Mouse (Mus musculus) liver, embryonic 14.5 days (tissue): ENCODE results near the gene Cdh22. TPM values are rescaled to one million over a fixed set of nuclear protein-coding genes. Genes with fewer than 3 reads are reported as not detected.

ENCODE experiments used
- ATAC-seq: fragments of 200-750 bp; cut with Nextera tagmentation; 2 replicates; pipeline ENCODE4 v1.8.0; 2017; ENCODE audit warnings: moderate number of reproducible peaks, mild to moderate bottlenecking, moderate library complexity; ENCODE audit not compliant: insufficient read depth
- DNase-seq, 3 experiments: peaks; one replicate each; pipeline ENCODE4 v3.0.0-alpha.2; 2012 to 2013; ENCODE audit warnings: low read depth in 3 of 3, low spot score in 3 of 3
- H3K27ac ChIP-seq: fragments of 300-500 bp; sonication (generic); 2 replicates; pipeline ENCODE4 v1.5.1; 2014; ENCODE audit warnings: moderate library complexity, mild to moderate bottlenecking, control low read depth, inconsistent platforms
- H3K27me3 ChIP-seq: fragments of 300-500 bp; sonication (generic); 2 replicates; pipeline ENCODE4 v1.6.1; 2014; ENCODE audit warnings: mild to moderate bottlenecking, low read length, moderate library complexity; ENCODE audit not compliant: control insufficient read depth, insufficient read depth
- H3K36me3 ChIP-seq: fragments of 300-500 bp; sonication (generic); replicated peaks from 2 replicates; pipeline ENCODE4 v1.6.1; 2014; ENCODE audit warnings: low read depth; ENCODE audit not compliant: control insufficient read depth, insufficient read depth
- H3K4me1 ChIP-seq, 2 experiments: fragments of 200-500 bp in 1 of 2; fragments of 300-500 bp in 1 of 2; sonication (generic) in 1 of 2; replicated peaks; 2 replicates each; pipeline ENCODE4 v1.6.1; 2012 to 2014; ENCODE audit warnings: antibody characterized with exemption in 1 of 2, inconsistent platforms in 1 of 2, low read length in 1 of 2; ENCODE audit not compliant: control insufficient read depth in 2 of 2, insufficient read depth in 2 of 2
- H3K4me2 ChIP-seq: fragments of 300-500 bp; sonication (generic); 2 replicates; pipeline ENCODE4 v1.6.1; 2014; ENCODE audit warnings: low read depth, mild to moderate bottlenecking, control low read depth, moderate library complexity
- H3K4me3 ChIP-seq, 2 experiments: fragments of 200-500 bp in 1 of 2; fragments of 300-500 bp in 1 of 2; sonication (generic) in 1 of 2; 2 replicates each; pipeline ENCODE4 v1.5.1; 2012 to 2014; ENCODE audit warnings: low read depth in 2 of 2, low read length in 2 of 2, mild to moderate bottlenecking in 2 of 2, control low read depth in 1 of 2, inconsistent platforms in 1 of 2, moderate library complexity in 1 of 2; ENCODE audit not compliant: insufficient read depth in 1 of 2
- H3K9ac ChIP-seq: fragments of 300-500 bp; sonication (generic); replicated peaks from 2 replicates; pipeline ENCODE4 v1.6.1; 2014; ENCODE audit warnings: mild to moderate bottlenecking, control low read depth, moderate library complexity
- H3K9me3 ChIP-seq: fragments of 300-500 bp; sonication (generic); 2 replicates; pipeline ENCODE4 v1.6.1; 2016; ENCODE audit warnings: low read length, mixed read lengths; ENCODE audit not compliant: control insufficient read depth
- CTCF ChIP-seq: IDR thresholded peaks from 2 replicates; pipeline ENCODE4 v1.5.1; 2016; ENCODE audit warnings: antibody characterized with exemption, low read depth, control low read depth
- EP300 ChIP-seq: IDR thresholded peaks from 2 replicates; pipeline ENCODE4 v1.6.1; 2016; ENCODE audit warnings: antibody characterized with exemption, low read depth
- WGBS: fragments of 180-500 bp; shearing (Covaris S2); extraction: QIAGEN DNeasy Blood & Tissue Kit; methylation state at CpG from one replicate; pipeline ENCODE4 v1.1.7; 2014; ENCODE audit not compliant: insufficient replicate concordance; 5-methylcytosine and 5-hydroxymethylcytosine counted together
- polyA plus RNA-seq, 2 experiments: library from polyadenylated mRNA; depleted of rRNA in 1 of 2; stranded (reverse) in 1 of 2; unstranded in 1 of 2; fragments of >200 nt; fragmentation: Nextera tagmentation in 1 of 2; extraction: Ambion mirVana in 1 of 2; gene quantifications; 2 replicates each; pipeline versions ENCODE4 v1.2.1 to v1.2.3; 2012 to 2014

The Cdh22 gene
- polyA plus RNA-seq, 2 experiments: 0.02 TPM; not detected in 1

DNA sequence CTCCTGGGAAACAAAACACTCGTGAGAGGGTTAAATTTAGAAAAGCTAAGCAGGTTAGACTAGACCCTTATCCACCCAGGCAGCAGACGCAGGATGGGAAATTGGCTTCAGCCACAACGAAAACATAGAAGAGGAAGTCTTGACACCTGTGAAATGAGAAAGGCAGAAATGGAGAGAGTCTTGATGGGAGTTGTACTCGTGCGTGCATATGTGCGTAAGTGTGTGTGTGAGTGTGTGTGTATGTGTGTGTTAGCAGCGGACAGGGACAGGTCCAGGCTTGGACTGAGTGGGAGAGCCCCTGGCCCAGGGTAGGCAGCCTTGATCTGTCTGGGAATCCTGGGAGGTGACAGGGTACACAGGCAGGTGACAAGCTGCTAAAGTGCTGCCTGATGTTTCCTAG, 36.2 kb upstream of the Cdh22 start:
- TF ChIP-seq EP300 (no peak), CTCF (no peak)
- H3K9ac ChIP-seq: no peak overlapping the region
- no peaks in the 10 kb centered on the region for H3K4me1 ChIP-seq
- no peak overlapping the region for H3K4me3 ChIP-seq
- no peaks in the 10 kb centered on the region for H3K9me3 ChIP-seq
- WGBS: 31% methylated on average over 7 of the region's 7 CpGs
- no peak overlapping the region for H3K4me2 ChIP-seq
- H3K27me3 ChIP-seq: no peaks in the 10 kb centered on the region
- H3K27ac ChIP-seq: no peak overlapping the region
- no peaks in the 10 kb centered on the region for H3K36me3 ChIP-seq
- DNase-seq (no peak), ATAC-seq (no peak)

DNA sequence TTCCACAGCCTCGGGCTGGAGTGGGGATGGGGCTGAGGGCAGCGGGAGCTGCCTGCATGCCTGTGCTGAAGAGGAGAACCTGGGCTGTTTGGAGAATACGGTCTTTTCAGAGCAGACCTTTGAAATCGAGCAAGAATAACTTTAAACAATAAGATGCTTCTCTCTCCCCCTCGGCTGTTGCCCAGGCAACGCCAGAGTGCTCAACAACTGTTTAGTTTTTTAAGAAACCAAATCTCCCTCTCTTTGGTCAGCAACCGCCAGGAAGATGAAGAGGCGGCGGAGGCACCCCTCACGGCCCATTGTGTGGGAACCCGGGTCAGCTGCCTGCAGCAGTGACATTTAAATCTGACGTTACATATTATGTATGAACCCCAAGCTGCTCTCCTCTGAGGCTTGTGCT, 32.1 kb upstream of the Cdh22 start:
- Histone ChIP-seq H3K9me3 (no peaks in the 10 kb centered on the region), H3K4me2 (no peak overlapping the region), H3K36me3 (no peaks in the 10 kb centered on the region), H3K27ac (no peak overlapping the region), H3K27me3 (no peaks in the 10 kb centered on the region; the same call in 1 of the 2 replicates), H3K9ac (no peak overlapping the region), H3K4me1 (no peaks in the 10 kb centered on the region), H3K4me3 (no peak overlapping the region)
- ATAC-seq (no peak), DNase-seq (no peak)
- WGBS: 24% methylated on average over 12 of the region's 12 CpGs
- TF ChIP-seq CTCF (no peak), EP300 (no peak)

DNA sequence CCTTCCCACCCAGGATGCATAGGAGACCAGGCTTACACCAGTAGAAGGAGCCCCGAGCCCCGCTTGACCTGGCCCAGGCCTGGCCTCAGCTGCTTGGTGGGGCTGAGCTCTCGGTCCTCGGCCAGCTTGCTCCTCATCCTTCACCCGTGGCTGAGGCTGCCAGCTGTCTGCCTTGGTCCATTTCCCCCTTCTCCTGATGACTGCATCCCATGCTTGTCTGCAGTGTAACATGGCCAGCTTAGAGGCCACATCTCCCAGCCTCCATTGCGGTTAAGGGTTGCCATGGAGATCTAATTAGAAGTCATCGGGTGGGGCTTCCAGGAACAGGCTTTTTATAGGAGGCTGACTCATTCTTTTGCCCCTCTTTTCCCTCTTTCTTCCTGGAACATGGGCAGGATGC, 29.2 kb upstream of the Cdh22 start:
- 45% methylated on average over 7 of the region's 7 CpGs for WGBS
- no peak for ATAC-seq
- H3K4me2 ChIP-seq: no peak overlapping the region
- no peak overlapping the region for H3K9ac ChIP-seq
- H3K27ac ChIP-seq: no peak overlapping the region
- H3K4me1 ChIP-seq: no peaks in the 10 kb centered on the region
- no peaks in the 10 kb centered on the region for H3K9me3 ChIP-seq
- TF ChIP-seq EP300: no peak
- no peak for TF ChIP-seq CTCF
- no peaks in the 10 kb centered on the region for H3K36me3 ChIP-seq
- no peak for DNase-seq
- no peak overlapping the region for H3K4me3 ChIP-seq
- H3K27me3 ChIP-seq: no peaks in the 10 kb centered on the region; the same call in 1 of the 2 replicates

DNA sequence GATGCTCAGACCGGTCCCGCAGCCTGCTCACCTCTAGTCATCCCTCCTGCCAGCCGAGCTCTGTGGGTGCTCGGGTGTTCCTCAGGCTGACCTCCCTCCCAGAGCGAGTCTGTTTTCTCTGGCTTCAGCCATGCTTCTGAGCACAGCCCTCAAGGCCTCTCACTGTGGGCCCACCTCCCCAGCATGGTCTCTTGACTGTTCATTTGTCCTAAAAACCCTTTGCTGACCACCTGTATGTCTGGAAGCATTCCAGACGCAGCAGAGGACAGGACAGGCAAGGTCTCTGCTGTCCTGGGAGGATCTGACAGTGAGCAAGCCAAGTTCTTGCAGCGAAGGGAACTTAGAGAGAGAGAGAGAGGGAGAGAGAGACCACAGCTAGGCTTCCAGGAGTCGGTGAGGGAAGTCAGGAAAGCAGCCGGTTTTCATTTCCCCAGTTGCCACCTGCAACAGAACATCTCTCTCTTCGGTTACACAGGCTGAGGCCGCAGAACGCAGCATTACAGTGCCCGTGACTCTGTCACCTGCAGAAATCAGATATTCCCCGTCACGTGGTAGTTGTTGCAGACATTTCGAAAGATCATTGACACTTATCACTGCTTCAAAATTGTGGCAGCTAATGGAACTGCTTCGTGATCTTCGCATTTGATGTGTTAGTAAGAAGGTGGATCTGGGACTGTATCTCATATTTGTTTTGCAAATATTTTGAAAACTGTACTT, 27.8 kb upstream of the Cdh22 start:
- no peaks in the 10 kb centered on the region for H3K9me3 ChIP-seq
- H3K9ac ChIP-seq: no peak overlapping the region
- H3K4me3 ChIP-seq: no peak overlapping the region
- H3K27me3 ChIP-seq: no peaks in the 10 kb centered on the region; the same call in 1 of the 2 replicates
- H3K4me2 ChIP-seq: no peak overlapping the region
- ATAC-seq (no peak), DNase-seq (no peak)
- H3K4me1 ChIP-seq: no peaks in the 10 kb centered on the region
- no peak overlapping the region for H3K27ac ChIP-seq
- TF ChIP-seq CTCF (no peak), EP300 (no peak)
- 44% methylated on average over 18 of the region's 18 CpGs for WGBS
- no peaks in the 10 kb centered on the region for H3K36me3 ChIP-seq

DNA sequence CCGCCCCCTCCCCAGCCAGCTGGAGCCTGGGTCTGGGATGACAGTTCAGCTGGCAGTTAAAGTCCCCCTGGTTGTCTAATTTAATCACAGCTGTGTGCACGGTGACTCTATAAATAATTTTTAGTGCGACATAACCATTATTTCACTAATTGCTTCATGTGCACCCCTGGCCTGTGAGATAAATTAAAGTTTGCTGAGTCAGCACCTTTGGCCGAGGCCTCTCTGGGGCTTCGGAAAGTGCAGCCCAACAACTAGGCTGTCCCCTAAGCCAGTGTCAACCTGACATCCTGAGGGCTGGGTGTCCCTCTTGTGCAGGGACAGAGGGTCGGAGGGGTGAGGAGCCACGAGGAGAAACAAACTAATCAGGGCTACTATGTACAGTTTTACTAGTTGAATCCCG, 25.2 kb upstream of the Cdh22 start:
- H3K9me3 ChIP-seq: no peaks in the 10 kb centered on the region
- ATAC-seq: no peak
- WGBS: 61% methylated on average over 8 of the region's 8 CpGs

More for the DNA sequence above, 25.2 kb upstream of the Cdh22 start:
- no peak overlapping the region for H3K9ac ChIP-seq
- DNase-seq: no peak
- H3K36me3 ChIP-seq: no peaks in the 10 kb centered on the region
- no peak overlapping the region for H3K27ac ChIP-seq
- H3K27me3 ChIP-seq: no peaks in the 10 kb centered on the region; the same call in 1 of the 2 replicates
- no peaks in the 10 kb centered on the region for H3K4me1 ChIP-seq
- TF ChIP-seq EP300: no peak
- no peak for TF ChIP-seq CTCF
- H3K4me2 ChIP-seq: no peak overlapping the region
- no peak overlapping the region for H3K4me3 ChIP-seq
